Mouse (Mus musculus) right cerebral cortex, adult 18-20 months (tissue): Measurements from ENCODE around the gene Armc12.
"Not testable (repeated sequence)": the region's sequence is repeated elsewhere in the genome, so short reads cannot be mapped to it uniquely, and the experiment has no call there.

Experiments
- DNase-seq: peaks from one replicate; pipeline ENCODE4 v3.0.0; 2022; ENCODE audit warnings: mixed read lengths

The Armc12 gene

DNA sequence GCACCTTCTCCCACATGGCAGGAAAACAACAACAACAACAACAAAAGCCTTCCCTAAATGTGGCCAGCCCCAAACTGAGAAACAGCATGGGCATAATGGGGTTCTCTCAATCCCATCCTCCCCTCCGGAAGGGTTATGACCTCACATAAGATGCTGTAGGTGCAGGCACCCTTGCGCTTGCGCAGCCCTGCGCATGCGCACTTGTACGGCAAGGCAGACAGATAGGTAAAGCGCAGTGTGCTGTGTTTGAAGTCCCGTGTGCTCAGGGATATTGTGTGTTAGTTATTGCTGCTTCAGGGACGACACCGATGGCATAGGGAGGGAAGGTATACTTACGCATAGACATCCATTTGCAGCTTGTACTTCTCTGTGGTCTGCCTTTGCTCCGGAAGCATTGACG lies 2.7 kb downstream of the Armc12 start:
- no peak for DNase-seq

DNA sequence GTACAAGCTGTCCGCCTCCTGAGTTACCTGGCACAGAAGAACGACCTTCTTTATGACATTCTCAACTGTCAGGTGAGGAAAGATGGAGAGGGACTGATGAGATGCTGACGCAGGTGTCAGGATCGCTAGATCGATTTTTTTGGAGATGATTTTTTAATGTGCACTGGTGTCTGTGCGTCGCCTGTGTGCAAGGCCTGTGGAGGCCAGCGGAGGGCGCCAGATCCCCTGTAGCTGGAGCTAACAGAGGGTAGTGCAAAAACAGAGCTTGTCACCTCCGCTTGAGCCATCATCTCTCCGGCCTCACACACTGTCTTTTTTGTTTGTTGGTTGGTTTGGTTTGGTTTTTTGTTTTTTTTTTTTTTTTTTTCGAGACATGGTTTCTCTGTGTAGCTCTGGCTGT lies 7.3 kb downstream of the Armc12 start:
- no peak for DNase-seq

DNA sequence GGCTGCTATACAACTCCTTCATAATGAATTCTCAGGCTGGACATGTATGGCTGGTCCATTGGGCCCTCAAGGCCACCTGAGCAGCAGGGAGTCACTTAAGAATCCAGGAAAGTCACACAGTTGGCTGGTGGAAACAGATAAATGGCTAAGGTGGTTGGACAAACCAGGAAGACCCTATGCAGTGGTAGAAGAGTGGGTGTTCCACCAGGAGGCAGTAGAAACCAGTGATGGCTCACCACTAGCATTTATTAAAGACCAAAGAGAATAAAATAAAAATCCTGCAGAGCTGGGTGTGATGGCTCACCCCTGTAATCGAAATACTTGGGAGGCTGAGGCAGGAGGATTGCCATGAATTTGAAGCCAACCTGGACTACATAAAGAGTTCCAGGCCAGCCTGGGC lies 16.3 kb downstream of the Armc12 start:
- DNase-seq, result no peak

DNA sequence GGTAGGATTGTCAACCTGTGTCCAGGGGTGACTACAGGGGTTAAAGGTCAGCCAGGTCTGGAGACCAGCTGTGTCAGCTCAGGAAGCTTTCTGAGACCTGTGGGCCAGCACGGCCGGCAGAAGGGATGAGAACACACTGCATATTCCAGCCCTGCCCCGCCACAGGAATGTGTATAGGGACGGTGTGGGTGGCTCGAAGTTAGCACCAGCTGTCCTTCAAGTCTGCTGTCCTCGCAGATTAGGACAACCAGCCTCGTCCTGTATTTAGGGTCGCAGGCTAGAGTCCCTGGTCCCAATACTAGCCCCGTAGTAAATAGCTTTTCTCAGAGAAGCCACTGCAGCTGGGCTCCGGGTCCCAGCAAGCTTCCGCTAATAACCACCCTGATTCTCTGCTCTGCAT lies 17.9 kb downstream of the Armc12 start:
- DNase-seq, result no peak

DNA sequence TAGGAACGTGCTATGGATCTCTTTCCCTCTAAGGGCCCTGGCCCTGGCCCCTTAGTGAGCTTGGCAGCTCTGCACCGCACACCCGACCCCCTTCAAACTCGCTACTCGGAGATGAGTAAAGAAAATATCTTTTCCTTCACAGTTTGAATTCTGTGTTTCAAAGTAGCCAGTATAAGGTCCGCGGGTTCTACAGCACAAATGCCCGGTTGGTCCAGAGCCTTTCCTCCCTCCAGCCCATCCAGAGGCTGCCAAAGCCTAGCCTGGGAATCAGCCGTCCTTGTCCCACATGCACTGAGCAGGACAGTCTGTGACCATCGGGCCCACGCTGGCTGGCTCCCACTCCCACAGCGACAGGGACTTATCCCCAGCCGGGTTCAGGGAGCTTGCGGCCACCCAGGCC lies 18.5 kb downstream of the Armc12 start, which contains the start of gene Clpsl2:
Gene Clpsl2, plus strand, starts transcription at position 301 of the 400 bp plus-strand sequence.
- DNase-seq, result no peak

DNA sequence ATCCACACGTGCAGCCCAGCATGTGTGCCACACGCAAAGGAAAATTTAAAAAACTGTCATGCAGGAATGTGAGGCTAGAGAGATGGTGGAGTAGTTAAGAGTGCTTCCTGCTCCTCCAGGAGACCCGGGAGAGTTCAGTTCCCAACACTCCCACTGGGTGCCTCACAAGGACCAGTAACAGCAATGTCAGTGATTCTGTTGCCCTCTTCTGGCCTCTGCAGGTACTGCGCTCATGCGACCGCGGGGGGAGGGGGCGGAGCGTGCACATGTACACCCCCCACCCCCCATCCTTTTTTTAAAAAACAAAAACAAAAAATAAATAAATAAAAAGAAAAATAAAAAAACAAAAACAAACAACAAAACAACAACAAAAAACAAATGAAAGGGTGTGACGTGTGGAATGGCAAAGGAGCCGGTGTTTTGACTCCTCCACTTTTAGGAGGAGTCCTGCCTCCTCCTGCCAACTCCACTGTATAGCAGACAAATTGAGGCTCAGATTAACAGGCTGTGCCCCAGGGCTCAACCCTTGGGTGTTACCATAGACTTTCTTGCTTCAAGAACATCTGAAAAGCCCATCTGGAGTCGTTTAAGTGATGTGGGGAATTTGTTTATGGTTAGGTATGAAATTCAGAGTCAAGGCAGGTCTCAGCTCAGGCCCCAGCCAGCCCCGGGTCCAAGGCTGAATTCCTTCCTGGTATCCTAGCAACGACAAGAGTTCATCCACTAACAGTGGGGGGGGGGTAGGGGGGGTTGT lies 22.6 kb downstream of the Armc12 start:
- peak; percentile 52 for DNase-seq

DNA sequence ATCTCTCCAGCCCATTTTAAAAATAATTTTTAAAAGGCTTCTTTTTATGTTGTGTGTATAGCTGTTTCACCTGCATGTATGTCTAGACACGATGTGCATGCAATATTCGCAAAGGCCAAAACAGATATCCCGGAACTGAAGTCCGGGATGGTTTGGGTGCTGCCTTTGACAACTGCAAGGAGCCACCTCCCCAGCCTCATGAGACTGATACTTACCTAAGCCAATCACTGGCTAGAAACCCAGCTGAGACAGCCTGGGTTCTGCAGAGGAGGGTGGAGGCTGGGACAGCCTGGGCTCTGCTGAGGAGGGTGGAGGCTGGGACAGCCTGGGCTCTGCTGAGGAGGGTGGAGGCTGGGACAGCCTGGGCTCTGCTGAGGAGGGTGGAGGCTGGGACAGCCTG lies 23.4 kb downstream of the Armc12 start:
- not testable (repeated sequence) for DNase-seq

DNA sequence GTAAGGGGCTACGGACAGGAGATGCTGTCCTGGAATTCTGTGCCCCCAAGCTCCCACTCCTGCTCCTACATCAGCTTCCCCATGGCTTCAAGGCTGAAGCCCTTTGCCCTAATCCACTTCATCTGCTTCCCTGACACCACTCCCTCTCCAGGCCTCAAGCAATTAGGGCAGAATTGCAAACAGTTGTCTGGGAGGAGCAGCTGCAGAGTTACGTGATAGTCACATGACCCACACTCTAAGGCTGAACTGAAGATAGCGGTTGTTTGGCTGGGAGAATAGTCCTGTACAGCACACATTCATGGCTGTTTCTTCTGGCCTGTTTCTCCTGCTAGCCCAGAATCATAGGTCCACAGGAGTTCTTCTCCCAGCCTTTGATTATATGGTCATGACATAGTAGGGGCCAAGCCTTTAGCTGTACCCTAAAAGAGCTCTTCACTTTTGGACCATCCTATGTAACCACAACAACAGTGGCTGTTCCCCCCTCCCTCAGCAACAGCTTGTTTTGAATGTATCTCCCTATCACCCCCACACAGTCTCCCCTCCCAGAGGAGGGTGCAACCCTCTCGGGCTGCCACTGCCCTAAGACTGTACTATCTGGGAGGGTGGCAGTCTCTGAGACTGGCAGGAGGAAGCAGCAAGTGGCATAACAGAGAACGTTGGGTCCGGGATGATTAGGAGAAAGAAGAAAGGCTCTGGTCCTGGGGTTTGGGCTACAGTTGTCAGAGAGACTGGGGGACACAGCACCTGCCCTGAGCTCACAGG lies 26.2 kb downstream of the Armc12 start:
- no peak for DNase-seq

DNA sequence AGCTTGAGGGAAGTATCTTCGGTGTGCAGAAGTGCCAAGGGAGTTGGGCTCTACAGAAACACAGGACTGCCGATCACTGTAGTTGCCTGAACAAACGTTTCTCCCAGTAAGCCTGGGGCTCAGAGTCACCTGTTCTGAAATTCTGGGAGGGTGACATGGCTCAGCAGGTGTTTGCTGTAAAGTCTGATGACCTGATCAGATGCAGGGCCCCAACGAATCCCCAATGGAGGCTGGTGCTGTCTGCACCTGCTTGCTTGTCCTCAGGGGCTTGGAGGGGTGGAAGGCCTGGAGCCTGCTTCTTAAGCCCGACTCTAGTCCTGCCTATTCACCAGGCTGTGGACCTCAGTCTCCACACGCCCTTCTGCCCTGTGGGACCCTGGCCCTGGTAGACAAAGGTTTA lies 27.2 kb downstream of the Armc12 start:
- DNase-seq, result no peak

DNA sequence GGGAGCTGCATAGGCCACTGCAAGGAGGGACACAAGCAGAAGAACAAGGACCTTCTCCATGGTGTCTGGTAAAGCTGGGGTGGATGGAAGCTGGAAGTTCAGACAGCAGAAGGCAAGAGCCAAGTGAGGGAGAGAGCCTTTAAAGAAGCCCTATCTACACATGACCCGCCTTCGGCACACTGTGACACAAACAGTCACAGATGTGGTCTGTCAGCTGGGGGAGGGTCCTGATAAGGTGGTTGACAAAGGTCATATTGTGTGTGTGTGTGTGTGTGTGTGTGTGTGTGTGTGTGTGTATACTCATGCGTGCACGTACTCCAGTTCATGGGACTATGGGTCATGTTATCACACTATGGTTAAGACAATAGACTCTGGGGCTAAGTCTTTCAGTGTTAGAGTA lies 30.0 kb downstream of the Armc12 start, which contains the start of gene Clps:
Gene Clps, minus strand, starts transcription at position 169 of the 400 bp plus-strand sequence.
- no peak for DNase-seq

DNA sequence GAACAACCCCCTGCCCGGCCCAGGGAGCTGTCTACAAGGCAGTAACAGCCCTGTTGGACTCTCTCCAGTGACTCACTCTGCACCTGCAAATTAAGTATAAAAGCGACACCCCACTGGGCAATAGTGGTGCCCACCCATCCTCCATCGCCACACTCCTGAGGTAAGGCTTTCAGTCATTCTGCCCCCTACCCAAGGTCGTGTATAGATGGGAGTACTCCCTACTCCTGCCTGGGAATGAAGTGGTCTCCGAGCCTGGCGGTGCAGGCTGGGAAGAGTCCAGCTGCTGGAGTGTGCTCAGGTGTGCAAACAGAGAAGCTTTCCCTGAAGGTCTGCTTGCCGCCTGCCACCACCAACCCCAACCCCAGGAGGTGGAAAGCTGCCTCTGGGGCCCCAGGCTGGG lies 31.0 kb downstream of the Armc12 start:
- no peak for DNase-seq

DNA sequence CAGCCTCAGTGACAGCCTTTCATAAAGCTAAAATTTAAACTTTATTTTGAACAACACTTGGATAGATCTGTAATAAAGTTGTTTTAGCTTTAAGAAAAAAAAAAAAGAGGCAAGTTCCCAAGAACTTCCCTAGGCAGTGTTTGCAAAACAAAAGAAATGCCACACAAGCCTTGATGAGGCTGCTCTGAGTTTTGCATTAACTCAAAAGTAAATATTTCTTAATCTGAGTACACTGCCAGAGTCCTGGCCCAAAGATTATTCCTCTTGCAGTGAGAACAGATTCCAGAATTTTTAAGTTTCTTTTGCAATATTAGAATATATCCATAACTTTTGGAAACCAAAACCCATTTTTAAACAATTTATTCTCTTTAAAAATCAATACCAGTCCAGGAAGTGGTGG lies 34.6 kb downstream of the Armc12 start:
- no peak for DNase-seq

DNA sequence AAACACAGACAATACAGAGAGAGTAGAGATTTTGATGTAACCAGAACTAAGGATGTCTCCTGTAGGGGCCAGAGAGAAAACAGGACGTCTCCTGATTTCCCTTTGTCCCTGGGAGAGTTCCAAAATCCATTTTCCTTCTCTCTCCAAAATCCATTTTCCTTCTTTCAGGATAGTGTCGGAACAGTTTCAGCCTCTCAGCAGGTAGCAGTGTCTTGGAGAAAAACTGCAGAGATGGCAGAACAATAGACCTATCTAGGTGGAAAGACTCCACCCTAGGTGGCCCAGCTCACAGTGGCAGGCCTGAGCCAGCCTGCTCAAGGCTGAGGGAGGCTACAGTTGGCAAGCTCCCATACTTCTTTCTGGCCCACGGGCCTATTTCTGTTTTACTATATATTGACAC lies 36.9 kb downstream of the Armc12 start:
- no peak for DNase-seq

DNA sequence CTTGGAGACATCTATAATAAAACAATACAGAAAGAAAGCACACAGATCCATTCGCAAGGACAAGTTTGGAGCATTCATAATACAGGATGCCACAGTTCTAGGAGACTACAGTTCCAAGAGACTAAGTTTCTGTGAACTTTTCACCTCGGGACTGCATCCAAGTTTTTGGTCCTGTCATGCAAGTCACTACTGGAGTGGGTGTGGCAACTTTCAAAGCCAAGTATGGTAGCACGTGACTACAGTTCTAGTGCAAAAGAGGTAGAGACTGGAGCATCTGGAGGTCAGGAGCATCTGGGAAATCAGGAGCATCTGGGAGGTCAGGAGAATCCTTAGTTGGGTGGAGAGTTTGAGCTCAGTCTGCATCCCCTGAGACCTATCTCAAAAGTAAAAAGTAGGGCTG lies 41.3 kb downstream of the Armc12 start:
- DNase-seq, result no peak

DNA sequence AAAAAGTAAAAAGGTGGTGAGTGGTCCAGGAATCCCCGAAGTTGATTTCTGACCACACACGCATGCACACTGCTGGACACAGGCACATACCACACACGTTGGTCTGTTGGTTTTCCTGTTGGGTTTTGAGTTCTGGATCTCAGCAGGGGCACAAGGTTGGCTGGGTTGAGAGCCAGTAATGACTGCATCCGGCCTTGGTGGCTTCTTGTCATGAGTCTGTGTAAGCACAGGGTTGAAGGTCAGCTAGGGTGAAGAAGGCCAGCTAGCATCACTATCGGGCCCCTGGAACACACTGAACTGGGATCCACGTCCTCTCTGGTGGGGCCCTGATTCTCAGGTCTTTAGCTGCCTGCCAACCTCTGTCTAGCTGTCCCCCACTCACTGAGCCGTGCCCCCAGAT lies 41.9 kb downstream of the Armc12 start:
- no peak for DNase-seq

DNA sequence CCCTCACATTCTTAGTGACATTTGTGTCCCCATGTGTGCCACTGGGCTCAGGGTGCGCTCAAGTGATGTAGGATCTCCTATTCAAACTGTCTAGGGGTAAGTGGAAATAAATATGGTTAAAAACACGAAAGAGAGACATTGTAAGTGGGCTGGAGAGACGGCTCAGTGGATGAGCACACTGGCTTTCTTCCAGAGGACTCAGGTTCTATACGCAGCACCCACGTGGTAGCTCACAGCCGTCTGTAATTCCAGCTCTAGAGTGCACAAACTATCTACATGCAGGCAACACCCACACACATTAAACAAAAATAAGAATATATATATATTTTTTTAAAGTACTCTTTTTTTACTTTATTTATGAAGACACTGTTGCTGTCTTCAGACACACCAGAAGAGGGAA lies 42.3 kb downstream of the Armc12 start:
- no peak for DNase-seq

DNA sequence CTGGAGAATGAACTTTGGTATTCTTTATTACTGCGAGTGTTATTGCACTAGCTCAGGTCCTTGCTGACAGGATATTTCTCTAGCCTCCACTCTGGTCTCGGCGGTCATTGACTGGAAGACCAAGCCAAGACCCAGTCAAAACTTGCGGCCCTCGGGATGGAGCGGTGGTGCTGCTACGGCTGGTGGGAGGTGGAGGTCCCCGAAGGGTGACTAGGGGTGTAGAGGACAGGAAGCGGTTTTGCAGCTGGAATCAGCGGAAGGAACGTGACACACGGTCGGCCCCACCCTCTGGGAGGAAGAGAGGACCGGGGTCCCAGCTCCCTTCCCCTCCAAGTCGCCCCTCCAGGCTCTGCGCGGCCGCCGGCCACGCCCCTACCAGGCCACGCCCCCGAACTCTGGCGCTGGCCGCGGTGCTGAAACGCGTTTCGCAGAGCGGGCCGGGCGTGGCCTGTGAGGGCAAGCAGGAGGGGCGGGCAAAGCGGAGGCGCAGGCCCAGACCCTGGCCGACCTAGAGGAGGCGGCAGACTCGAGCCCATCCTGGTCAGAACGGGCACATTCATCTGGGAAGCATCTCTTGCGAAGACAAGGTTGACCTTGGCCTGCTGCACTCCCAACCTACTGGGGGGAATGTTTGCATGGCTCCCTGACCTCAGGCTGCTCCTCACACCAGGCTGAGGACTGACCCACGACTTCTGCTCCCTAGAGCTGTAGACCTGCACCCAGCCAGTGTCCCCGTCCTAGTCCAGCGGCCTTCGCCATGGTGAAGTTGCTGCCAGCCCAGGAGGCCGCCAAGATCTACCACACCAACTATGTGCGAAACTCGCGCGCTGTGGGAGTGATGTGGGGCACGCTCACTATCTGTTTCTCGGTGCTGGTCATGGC lies 44.9 kb downstream of the Armc12 start, which contains the start of gene Lhfpl5:
Gene Lhfpl5, plus strand, starts transcription at position 398 of the 882 bp plus-strand sequence.
- DNase-seq, result no peak

DNA sequence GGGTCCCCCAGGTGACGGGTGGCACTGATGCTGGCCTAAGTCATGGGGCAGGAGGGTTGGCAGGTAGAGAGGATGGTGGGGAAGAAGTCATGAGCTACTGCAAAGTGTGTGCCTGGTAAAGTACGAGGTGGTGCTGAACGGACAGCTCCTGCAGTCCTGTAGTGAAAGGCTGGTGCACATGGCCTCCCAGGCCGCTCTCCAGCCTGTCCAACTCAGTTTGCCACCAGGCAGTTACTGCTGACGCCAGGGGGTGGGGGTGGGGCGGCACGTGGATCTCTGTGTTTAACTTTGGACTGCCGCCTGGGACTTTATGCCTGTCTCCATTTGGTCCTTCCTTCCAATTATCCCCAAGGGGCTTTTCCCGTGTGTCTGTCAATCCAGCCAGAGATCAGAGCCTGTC lies 49.8 kb downstream of the Armc12 start:
- no peak for DNase-seq

DNA sequence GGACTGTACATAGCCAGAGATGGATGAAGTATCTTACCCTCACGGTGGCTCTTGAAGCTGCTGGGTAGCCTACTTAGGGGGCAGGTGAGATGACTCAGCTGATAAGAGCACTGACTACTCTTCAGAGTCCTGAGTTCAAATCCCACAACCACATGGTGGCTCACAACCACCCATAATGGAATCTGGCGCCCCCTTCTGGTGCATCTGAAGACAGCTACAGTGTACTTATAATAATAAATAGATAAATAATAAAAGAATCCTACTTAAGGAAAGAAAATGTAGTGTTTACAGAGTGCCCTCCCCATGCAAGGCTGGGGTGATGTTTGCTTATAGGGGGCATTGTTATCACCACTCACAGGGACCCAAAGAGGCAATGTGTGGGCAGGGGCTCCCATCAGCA lies 50.5 kb downstream of the Armc12 start:
- DNase-seq, result no peak

DNA sequence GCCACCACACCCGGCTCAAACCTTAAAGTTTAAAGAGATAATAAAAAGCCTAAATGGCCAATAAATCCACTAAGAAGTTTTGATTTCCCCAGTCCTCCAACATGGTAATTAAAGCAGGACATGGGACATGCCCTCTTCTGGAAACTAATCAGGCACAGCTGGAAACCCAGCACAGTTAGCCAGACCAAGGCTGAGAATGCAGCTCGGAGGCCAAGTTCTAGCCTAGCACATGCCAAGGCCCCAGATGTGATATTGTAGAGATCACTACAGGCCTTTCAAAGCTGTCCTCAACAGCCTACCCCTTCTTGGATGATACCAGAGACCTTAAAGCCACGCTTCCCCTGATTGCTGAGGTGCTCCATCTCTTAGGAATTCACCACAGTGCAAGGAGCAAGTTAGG lies 55.9 kb downstream of the Armc12 start:
- no peak for DNase-seq

DNA sequence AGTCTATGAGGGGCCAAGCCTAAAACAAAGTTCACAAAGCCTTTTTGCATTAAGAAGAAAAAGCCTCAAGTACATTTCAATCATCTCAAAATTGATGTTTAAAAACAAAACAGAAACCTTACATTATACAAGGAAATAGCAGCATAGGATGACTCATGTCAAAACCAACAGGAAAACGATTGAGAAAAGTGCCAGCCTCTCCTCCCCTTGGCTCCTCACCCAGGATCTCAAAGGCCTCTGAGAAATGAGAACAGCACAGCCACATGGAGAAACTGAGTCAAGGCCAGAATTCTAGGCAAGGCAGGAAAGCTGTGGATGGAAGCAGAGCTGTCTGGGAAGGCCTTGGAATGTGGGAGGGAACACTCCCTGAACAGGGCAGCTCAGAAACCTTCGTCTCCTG lies 58.0 kb downstream of the Armc12 start:
- DNase-seq, result no peak
